Mouse (Mus musculus): ENCODE data around the gene Banp. TPM values are rescaled to one million over a fixed set of nuclear protein-coding genes. Genes with fewer than 3 reads are reported as not detected.

Banp gene
- polyA plus RNA-seq, 1 experiment from 2014 or later: 34.9 TPM

GRCm38 (mm10) chr8:121907587-121908248 is 41.8 kb upstream of the Banp start, which contains the start of gene Slc7a5:
TSS of gene Slc7a5 (minus strand) at chr8:121907694.
- peak; percentile 99 for DNase-seq (ENCODE audit: low spot score)
- under 1% methylated on average over 26 of the region's 61 CpGs for WGBS
- peaks cover 18% of the 10 kb centered on the region for H3K4me1 ChIP-seq (ENCODE audit: control insufficient read depth, insufficient read depth, low read length)

GRCm38 (mm10) chr8:121908378-121909147 is 41.0 kb upstream of the Banp start:
- H3K36me3 ChIP-seq (ENCODE audit: control insufficient read depth, insufficient read depth, low read length): no peaks in the 10 kb centered on the region
- H3K27ac ChIP-seq (replicated peaks; ENCODE audit: low read depth, low read length): no peak overlapping the region
- no peak overlapping the region; the same call in 1 of the 2 replicates for H3K9ac ChIP-seq (ENCODE audit: low read depth, low read length)
- no peak for ATAC-seq (ENCODE audit: low read depth)
- no peaks in the 10 kb centered on the region for H3K9me3 ChIP-seq (ENCODE audit: control insufficient read depth, low read length)
- 61% methylated on average over 8 of the region's 8 CpGs for WGBS
- peak overlapping the region; percentile 68; the same call in 1 of the 2 replicates for H3K4me2 ChIP-seq (ENCODE audit: low read depth, low read length)
- no peaks in the 10 kb centered on the region; the same call in 1 of the 2 replicates for H3K27me3 ChIP-seq (replicated peaks; ENCODE audit: control insufficient read depth, insufficient read depth, low read length)
- no peak for DNase-seq (ENCODE audit: low spot score)
- H3K4me3 ChIP-seq (ENCODE audit: low read depth, low read length): no peak overlapping the region
- H3K4me1 ChIP-seq (ENCODE audit: control insufficient read depth, insufficient read depth, low read length): peaks cover 18% of the 10 kb centered on the region

More at GRCm38 (mm10) chr8:121907587-121908248, 41.8 kb upstream of the Banp start, which contains the start of gene Slc7a5:
- Histone ChIP-seq H3K27me3 (replicated peaks; ENCODE audit: control insufficient read depth, insufficient read depth, low read length) (no peaks in the 10 kb centered on the region; the same call in 1 of the 2 replicates), H3K9me3 (ENCODE audit: control insufficient read depth, low read length) (no peaks in the 10 kb centered on the region), H3K9ac (ENCODE audit: low read depth, low read length) (peak within 1 kb of the TSS; percentile 74), H3K27ac (replicated peaks; ENCODE audit: low read depth, low read length) (no peak within 1 kb of the TSS), H3K4me3 (ENCODE audit: low read depth, low read length) (peak within 1 kb of the TSS; percentile 79), H3K4me2 (ENCODE audit: low read depth, low read length) (peak within 1 kb of the TSS; percentile 68), H3K36me3 (ENCODE audit: control insufficient read depth, insufficient read depth, low read length) (no peaks in the 10 kb centered on the region)
- peak; percentile 95 for ATAC-seq (ENCODE audit: low read depth)

GRCm38 (mm10) chr8:121909148-121909541 is 40.4 kb upstream of the Banp start:
- no peak for DNase-seq (ENCODE audit: low spot score)

GRCm38 (mm10) chr8:121909663-121910062 is 39.9 kb upstream of the Banp start:
- Histone ChIP-seq H3K9ac (ENCODE audit: low read depth, low read length) (no peak overlapping the region), H3K4me3 (ENCODE audit: low read depth, low read length) (no peak overlapping the region), H3K4me2 (ENCODE audit: low read depth, low read length) (no peak overlapping the region), H3K9me3 (ENCODE audit: control insufficient read depth, low read length) (no peaks in the 10 kb centered on the region), H3K27me3 (replicated peaks; ENCODE audit: control insufficient read depth, insufficient read depth, low read length) (no peaks in the 10 kb centered on the region; the same call in 1 of the 2 replicates), H3K27ac (replicated peaks; ENCODE audit: low read depth, low read length) (no peak overlapping the region), H3K4me1 (ENCODE audit: control insufficient read depth, insufficient read depth, low read length) (peaks cover 18% of the 10 kb centered on the region), H3K36me3 (ENCODE audit: control insufficient read depth, insufficient read depth, low read length) (no peaks in the 10 kb centered on the region)
- DNase-seq (ENCODE audit: low spot score) (peak; percentile 76), ATAC-seq (ENCODE audit: low read depth) (no peak)
- 9% methylated on average over 6 of the region's 6 CpGs for WGBS

More at GRCm38 (mm10) chr8:121909148-121909541, 40.4 kb upstream of the Banp start:
- Histone ChIP-seq H3K9me3 (ENCODE audit: control insufficient read depth, low read length) (no peaks in the 10 kb centered on the region), H3K4me1 (ENCODE audit: control insufficient read depth, insufficient read depth, low read length) (peaks cover 18% of the 10 kb centered on the region), H3K4me3 (ENCODE audit: low read depth, low read length) (no peak overlapping the region), H3K4me2 (ENCODE audit: low read depth, low read length) (no peak overlapping the region), H3K27me3 (replicated peaks; ENCODE audit: control insufficient read depth, insufficient read depth, low read length) (no peaks in the 10 kb centered on the region; the same call in 1 of the 2 replicates), H3K9ac (ENCODE audit: low read depth, low read length) (no peak overlapping the region), H3K27ac (replicated peaks; ENCODE audit: low read depth, low read length) (no peak overlapping the region), H3K36me3 (ENCODE audit: control insufficient read depth, insufficient read depth, low read length) (no peaks in the 10 kb centered on the region)
- ATAC-seq (ENCODE audit: low read depth): no peak
- 57% methylated on average over 8 of the region's 8 CpGs for WGBS

- DNase-seq (ENCODE audit: low spot score) (no peak), ATAC-seq (ENCODE audit: low read depth) (no peak)
- Histone ChIP-seq H3K36me3 (ENCODE audit: control insufficient read depth, insufficient read depth, low read length) (no peaks in the 10 kb centered on the region), H3K27me3 (replicated peaks; ENCODE audit: control insufficient read depth, insufficient read depth, low read length) (no peaks in the 10 kb centered on the region; the same call in 1 of the 2 replicates), H3K4me3 (ENCODE audit: low read depth, low read length) (no peak overlapping the region), H3K4me1 (ENCODE audit: control insufficient read depth, insufficient read depth, low read length) (peaks cover 7% of the 10 kb centered on the region), H3K9ac (ENCODE audit: low read depth, low read length) (no peak overlapping the region), H3K9me3 (ENCODE audit: control insufficient read depth, low read length) (no peaks in the 10 kb centered on the region), H3K4me2 (ENCODE audit: low read depth, low read length) (no peak overlapping the region), H3K27ac (replicated peaks; ENCODE audit: low read depth, low read length) (no peak overlapping the region)
- 81% methylated on average over 6 of the region's 6 CpGs for WGBS
Measured at GRCm38 (mm10) chr8:121911400-121911799, 38.1 kb upstream of the Banp start.

- no peaks in the 10 kb centered on the region for H3K36me3 ChIP-seq (ENCODE audit: control insufficient read depth, insufficient read depth, low read length)
- H3K27ac ChIP-seq (replicated peaks; ENCODE audit: low read depth, low read length): no peak overlapping the region
- WGBS: 71% methylated on average over 7 of the region's 7 CpGs
- H3K4me2 ChIP-seq (ENCODE audit: low read depth, low read length): no peak overlapping the region
- ATAC-seq (ENCODE audit: low read depth): no peak
- H3K9me3 ChIP-seq (ENCODE audit: control insufficient read depth, low read length): no peaks in the 10 kb centered on the region
- H3K27me3 ChIP-seq (replicated peaks; ENCODE audit: control insufficient read depth, insufficient read depth, low read length): no peaks in the 10 kb centered on the region; the same call in 1 of the 2 replicates
- no peak for DNase-seq (ENCODE audit: low spot score)
- no peak overlapping the region for H3K4me3 ChIP-seq (ENCODE audit: low read depth, low read length)
- no peak overlapping the region for H3K9ac ChIP-seq (ENCODE audit: low read depth, low read length)
- H3K4me1 ChIP-seq (ENCODE audit: control insufficient read depth, insufficient read depth, low read length): peaks cover 7% of the 10 kb centered on the region; the same call in 1 of the 2 replicates
Measured at GRCm38 (mm10) chr8:121911987-121912386, 37.6 kb upstream of the Banp start.

- WGBS: 68% methylated on average over 3 of the region's 3 CpGs
- Histone ChIP-seq H3K36me3 (ENCODE audit: control insufficient read depth, insufficient read depth, low read length) (no peaks in the 10 kb centered on the region), H3K4me2 (ENCODE audit: low read depth, low read length) (no peak overlapping the region), H3K27me3 (replicated peaks; ENCODE audit: control insufficient read depth, insufficient read depth, low read length) (no peaks in the 10 kb centered on the region; the same call in 1 of the 2 replicates), H3K27ac (replicated peaks; ENCODE audit: low read depth, low read length) (no peak overlapping the region), H3K4me1 (ENCODE audit: control insufficient read depth, insufficient read depth, low read length) (peaks cover 6% of the 10 kb centered on the region; the same call in 1 of the 2 replicates), H3K9ac (ENCODE audit: low read depth, low read length) (no peak overlapping the region), H3K4me3 (ENCODE audit: low read depth, low read length) (no peak overlapping the region), H3K9me3 (ENCODE audit: control insufficient read depth, low read length) (no peaks in the 10 kb centered on the region)
- DNase-seq (ENCODE audit: low spot score) (no peak), ATAC-seq (ENCODE audit: low read depth) (no peak)
Measured at GRCm38 (mm10) chr8:121912831-121913230, 36.7 kb upstream of the Banp start.

- Histone ChIP-seq H3K27me3 (replicated peaks; ENCODE audit: control insufficient read depth, insufficient read depth, low read length) (no peaks in the 10 kb centered on the region; the same call in 1 of the 2 replicates), H3K27ac (replicated peaks; ENCODE audit: low read depth, low read length) (no peak overlapping the region), H3K9ac (ENCODE audit: low read depth, low read length) (no peak overlapping the region), H3K4me1 (ENCODE audit: control insufficient read depth, insufficient read depth, low read length) (0 out of 2 replicates have a peak, but pooled peaks cover under 1% of the 10 kb centered on the region), H3K4me2 (ENCODE audit: low read depth, low read length) (no peak overlapping the region), H3K4me3 (ENCODE audit: low read depth, low read length) (no peak overlapping the region), H3K36me3 (ENCODE audit: control insufficient read depth, insufficient read depth, low read length) (no peaks in the 10 kb centered on the region), H3K9me3 (ENCODE audit: control insufficient read depth, low read length) (no peaks in the 10 kb centered on the region)
- DNase-seq (ENCODE audit: low spot score): no peak
- no peak for ATAC-seq (ENCODE audit: low read depth)
- WGBS: 72% methylated on average over 6 of the region's 8 CpGs
Measured at GRCm38 (mm10) chr8:121913378-121913777, 36.2 kb upstream of the Banp start.
